Mouse (Mus musculus) naive thymus-derived CD4-positive, alpha-beta T cell, adult 2 months (primary cell): ENCODE data around the gene Bet1l.
A peak's percentile ranks its signal among the peaks of the same experiment; 100 is the strongest.
"Not testable (repeated sequence)": the region's sequence is repeated elsewhere in the genome, so short reads cannot be mapped to it uniquely, and the experiment has no call there.

ENCODE experiments used
- DNase-seq: peaks from one replicate; pipeline ENCODE4 v3.0.0-alpha.2; 2011; ENCODE audit warnings: low read depth

Gene Bet1l

DNA sequence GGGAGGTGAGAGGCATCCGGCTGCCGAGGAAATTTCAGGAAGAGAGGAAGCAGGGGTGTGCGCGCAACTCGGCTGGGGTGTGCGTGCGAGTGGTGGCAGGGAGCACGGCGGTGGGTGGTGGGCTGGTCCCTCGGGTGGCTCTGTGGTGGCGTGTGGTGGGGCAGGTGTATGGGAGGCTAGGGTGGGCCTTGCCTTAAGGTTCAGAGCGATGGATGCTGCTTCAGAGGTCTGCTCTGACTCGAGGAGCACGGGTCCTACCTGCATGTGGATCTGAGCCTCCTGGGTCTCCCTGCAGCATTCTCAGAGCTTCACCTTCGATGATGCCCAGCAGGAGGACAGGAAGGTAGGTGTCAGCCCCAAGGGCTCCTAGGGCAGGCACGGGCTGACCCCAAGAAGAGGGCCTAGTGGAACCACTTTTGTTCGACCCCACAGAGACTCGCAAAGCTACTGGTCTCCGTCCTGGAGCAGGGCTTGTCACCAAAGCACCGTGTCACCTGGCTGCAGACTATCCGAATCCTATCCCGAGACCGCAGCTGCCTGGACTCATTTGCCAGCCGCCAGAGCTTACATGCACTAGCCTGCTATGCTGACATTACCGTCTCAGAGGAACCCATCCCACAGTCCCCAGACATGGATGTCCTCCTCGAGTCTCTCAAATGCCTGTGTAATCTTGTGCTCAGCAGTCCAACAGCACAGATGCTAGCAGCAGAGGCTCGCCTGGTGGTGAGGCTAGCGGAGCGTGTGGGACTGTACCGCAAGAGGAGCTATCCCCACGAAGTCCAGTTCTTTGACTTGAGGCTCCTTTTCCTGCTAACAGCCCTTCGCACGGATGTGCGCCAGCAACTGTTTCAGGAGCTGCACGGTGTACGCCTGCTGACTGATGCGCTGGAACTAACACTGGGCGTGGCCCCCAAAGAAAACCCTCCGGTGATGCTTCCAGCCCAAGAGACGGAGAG is at the start of gene Bet1l:
Gene Bet1l (minus strand): TSS at position 28 of the 956 bp plus-strand sequence.
- DNase-seq: peak; percentile 28

DNA sequence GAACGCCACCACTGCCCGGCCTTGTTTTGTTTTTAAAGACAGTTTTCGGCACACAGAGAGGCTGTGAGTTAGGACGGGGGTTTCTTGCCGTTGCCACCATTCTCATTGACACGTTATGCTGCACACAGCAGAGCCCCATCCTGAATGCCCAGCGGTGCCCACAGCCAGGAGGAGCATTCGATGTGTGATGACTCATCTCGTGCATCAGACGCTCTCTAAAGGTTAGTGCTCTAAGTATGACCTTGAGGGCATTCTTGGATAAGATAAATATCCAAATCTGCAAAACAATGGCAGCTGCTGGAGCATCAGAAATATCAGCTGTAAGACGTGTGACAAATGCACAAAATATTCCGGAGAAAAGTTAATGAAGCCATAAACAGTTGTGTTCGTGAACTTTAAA is 49.8 kb upstream of the Bet1l start:
- no peak for DNase-seq

DNA sequence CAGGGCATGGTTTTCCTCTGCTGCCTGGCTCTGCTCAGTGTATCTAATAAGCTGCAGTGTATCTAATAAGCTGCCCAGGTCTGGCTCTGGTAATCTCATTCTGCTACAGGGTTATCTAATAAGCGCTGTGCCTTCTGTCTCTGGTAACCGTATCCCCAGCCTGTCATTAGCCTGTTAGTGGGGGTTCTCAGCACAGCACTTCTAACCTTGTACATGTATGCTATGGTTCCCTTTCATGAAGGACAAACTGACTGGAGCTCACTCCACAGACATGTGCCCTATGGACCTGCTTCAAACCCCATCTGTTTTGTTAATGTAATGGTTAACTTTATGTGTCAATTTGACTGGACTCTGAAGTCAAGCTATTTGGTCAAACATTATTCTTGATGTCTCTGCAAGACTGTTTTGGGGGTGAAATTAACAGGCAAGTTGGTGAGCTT is 48.3 kb upstream of the Bet1l start:
- no peak for DNase-seq

DNA sequence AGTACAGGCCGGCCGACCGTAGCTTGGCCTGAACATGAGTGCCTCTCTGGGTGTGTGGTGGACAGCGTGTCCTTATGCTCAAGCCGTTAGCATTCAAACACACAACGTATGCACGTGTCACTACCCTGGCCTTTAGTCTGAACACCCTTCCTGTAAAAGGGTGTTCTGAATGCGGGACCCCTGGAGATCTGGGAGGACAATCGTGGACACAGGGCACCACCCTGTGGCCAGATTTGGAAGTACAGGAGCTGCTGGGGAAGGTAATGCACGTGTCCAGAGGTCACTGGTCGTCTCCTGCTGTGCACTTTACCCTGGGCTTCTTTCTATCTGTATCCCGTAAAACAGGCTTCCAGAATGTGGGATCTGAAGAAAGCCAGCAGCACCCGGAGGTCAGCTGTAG is 45.8 kb upstream of the Bet1l start:
- peak; percentile 78 for DNase-seq

DNA sequence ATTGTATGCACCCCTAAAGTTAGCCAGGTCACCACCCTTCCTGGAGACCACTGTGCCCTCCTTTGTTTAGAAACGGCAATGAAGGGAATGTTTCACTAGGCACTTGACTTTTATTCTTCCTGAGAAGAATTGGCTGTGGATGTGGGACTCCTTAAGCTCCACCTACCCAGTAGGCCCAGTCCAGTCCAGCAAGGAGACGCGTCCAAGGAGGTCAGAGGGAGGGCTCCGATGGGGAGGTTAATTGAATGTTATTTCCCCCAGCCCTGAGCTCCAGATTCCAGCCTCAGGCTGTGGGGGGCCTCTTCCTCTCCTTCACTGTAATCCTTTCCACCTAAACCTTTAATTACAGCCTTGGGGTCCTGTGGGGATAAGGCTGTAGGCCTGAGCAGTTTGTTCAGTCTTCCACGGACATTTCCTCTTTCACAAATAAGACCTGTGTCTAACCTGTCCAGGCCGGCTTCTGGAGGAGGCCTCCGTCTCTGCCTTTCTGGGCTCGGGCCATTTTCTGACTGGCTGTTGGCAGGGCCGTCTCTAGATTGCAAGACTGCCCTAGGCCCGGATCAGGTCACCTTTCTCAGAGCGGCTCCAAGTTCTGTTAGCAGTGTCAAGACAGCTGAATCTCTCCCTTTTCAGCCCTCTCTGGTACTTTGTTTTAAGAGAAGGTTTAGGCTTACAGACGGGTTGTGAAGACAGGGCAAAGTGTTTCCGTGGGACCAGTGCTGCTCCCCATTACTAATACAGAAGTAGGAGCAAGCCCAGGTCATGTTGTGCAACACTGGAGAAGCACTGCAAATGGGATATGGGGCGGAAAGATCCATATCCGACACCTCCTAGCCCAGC is 44.9 kb upstream of the Bet1l start:
- DNase-seq: no peak

DNA sequence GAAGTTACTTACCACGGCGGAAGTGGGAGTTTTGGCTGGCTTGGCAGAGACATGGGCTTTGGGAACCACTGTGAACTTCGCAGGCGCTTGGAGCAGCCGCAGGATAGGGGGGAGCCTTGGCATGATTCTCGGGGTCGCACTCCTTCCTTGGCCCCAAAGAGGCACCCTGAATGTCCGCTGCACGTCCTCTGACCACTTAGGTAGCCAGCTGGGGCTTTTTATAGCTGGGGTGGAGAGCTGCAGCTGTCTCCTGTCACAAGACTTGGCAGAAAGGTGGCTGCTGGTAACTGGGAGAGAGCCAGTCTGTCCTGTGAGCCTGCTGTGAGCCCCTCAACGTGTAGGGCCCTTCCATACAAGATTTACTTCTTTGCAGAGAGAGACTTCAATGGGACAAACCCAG is 42.8 kb upstream of the Bet1l start, which contains the start of gene Cox8b:
Gene Cox8b (minus strand): TSS at position 227 of the 400 bp plus-strand sequence.
- DNase-seq: no peak

DNA sequence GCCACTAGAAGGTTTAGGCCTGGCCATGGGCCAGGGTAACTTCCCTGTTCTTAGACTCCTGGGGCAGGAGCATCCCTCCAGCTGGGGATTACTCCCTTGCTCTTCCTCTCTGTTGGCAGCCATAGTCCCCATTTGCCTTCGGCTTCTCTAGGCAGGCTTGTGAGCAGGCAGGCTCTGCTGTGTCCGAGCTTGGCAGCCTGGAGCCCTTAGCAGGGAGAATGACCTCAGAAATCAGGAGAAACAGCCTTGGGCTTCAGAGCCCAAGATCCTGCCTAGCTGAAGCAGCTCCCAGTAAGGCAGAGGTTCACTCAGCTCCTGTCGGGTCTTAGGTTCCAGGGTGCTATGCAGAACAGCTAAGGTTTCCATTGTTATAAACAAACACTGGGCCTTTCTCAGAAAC is 41.7 kb upstream of the Bet1l start:
- no peak for DNase-seq

DNA sequence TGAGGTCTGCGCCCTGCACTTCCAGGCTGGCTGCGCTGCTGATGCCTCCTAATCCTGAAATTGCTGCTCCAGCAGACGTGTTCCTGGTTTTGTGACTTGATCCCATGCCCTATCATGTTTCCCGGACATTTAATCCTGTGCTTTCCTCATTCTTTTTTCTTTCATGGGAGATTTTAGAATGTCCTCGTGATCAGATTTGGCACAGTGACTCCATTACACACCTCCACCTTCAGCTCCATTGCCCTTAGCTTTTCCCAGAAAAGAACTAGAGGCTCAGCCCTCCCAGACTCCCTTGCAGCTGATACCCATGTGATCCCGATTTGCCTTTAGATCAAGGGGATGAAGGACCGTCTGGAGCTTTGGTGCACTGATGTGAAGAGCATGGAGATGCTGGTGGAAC is 40.5 kb upstream of the Bet1l start:
- DNase-seq: no peak

DNA sequence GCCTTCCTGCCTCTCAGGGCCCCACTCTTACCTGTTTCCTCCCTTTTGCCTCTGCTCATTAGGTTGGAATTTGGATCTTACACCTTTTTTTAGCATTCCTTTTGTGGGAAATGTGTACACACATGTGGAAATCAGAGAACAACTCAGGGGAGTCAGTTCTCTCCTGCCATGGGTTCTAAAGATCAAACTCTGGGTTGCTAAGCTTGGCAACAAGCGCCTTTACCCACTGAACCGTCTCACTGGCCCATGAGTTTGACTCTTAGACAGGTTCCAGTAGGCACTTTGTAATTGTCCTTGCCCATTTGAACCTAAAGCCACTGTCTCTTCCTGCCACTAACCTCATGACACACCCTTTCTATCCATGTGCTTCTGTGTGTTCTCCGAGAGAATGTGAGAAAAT is 37.2 kb upstream of the Bet1l start:
- DNase-seq: no peak

DNA sequence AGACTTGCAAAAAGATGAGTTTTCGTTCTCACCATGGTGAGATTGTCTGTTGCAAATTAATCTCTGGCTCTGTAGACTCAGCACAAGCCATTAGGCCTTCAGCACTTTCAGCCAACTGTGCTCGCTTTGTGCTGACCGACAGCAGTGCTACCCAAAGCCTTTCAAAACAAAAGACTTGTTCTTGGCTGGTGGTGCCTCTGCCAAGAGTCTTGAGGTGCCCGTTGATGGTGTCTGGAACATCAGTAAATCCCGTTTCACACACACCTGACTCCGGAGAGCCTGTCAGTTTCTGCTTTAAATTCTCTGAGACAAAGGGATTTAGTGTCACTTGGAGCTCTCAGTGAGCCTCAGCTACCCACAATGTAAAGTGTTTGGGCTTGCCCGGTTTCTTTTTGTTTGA is 36.7 kb upstream of the Bet1l start:
- no peak for DNase-seq

DNA sequence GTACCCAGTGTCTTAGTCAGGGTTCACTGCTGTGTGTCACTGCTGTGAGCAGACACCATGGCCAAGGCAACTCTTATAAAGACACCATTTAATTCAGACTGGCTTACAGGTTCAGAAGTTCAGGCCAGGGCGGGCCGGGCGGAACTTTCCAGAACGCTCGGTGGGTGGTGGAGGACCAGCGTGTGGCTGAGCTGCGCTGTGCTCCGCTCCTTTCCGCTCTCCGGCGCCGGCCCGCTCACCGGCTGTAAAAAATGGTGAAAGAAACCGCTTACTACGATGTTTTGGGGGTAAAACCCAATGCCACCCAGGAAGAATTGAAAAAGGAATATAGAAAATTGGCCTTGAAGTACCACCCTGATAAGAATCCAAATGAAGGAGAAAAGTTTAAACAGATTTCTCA is 33.3 kb upstream of the Bet1l start:
- not testable (repeated sequence) for DNase-seq

DNA sequence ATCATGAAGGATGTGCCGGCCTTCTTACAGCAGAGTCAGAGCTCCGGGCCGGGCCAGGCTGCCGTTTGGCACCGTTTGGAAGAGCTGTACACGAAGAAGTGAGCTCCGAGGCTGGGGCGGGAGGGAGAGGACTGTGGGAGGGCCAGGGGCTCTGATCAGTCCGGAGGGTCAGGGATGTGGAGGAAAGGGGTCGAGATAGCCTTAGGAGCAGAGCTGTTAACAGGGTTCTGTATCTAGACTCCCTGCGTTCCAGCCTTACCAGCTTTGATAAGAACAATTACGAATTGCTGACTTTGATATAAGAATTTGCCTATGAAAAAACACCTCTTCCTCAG is 25.1 kb upstream of the Bet1l start:
- no peak for DNase-seq

DNA sequence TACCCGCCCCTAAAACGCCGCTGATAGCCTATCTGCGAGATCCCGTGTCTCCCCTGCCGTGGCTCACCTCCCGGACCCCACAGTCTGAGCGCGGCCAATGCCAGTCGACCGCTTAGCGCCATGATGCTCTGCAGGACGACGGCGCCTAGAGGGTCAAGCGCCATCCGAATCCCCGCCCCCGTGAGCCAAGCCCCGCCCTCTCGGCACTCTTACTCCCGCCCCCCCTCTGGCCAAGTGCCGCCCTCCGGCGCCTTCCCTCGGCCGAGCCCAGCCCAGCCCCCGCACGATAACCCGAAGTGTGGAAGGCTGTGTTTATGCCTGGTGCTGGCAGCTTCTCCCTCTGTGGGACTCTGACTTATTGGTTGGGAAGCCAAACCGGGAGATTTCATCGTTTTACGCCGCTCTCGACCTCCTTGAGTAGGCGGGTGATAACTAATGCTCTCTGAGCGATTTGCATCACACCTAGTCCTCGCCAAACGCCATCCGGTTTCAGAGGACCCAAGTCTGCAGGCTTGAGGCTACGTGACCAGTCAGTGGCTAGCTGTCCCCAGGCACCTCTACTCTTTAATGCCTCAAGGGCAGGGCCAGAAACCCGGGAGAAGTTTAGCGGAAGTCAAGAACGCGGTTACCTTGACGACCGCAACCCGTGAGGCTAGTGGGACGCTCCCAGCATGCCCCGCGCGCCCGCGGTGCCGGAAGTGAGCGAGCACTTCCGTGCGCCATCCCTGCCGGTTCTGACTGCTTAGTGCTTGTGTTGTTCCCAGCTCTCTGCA is 24.5 kb upstream of the Bet1l start, which contains the start of the genes Psmd13 and Sirt3:
Gene Psmd13 (plus strand): TSS at position 273 of the 773 bp plus-strand sequence.
Gene Sirt3 (minus strand): TSS at position 614 of the 773 bp plus-strand sequence.
- DNase-seq: peak; percentile 94

DNA sequence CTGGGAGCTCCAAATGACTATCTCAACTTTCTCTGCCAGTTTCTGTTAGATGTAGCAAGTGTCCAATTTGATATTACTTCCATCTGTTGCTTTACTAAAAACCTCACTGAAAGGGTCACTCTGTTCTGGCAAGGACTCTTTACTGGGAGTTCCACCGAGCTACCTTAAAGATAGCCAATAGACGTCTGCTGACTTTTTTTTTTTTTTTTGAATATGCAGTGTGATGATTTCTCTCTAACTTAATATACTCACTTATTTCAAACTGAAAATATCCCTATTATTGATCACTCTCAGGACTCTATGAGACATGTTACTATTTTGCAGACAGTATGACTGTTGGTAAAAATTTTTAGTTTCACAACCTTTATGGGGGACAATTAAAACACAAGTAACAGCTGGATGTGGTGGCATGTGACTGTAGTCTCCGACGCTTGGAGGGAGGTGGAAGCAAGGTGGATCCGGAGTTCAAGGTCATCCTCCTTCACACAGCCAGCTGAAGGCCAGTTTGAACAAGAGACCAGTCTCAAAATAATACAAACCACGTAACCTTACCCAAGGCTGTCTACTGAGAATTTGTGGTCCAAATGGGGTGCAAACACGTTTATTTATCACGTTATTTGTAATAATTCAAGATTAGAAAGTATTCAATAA is 23.6 kb upstream of the Bet1l start:
- no peak for DNase-seq

DNA sequence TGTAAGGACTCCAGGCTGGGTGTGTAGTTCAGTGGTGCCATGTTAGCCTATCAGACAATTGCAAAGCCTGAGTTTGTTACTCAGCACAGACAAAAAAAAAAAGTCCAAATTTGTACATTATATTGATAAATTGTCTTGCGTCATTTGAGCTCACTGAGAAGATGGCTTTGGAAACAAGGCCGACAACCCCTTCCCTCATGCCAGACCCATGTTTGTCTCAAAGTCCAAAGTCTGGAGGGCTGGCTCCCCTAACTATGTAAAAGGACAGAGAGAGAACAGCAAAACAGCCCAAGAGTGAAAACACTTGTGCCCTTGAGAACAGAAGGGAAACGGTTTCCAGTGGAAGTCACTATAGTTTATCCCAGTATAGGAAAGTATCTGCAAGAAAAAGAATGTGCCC is 23.0 kb upstream of the Bet1l start:
- no peak for DNase-seq

DNA sequence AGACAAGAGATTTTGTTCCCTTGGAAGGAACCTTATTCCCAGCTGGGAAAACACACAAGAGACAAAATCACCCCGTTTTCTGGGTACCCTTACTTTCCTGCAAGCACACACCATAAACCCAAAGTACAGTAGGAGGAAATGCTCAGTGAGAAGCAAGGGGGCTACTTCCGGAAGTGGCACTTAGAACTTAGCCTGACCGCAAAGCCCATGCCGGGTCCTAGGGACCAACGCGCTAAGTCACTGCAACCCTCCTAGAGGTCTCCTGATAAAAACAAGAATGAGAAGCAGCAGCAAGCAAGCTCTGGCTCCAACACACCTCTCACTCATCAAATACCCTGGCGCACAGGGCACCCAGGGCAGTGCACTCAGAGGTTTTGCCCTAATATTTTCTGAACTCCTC is 22.0 kb upstream of the Bet1l start:
- DNase-seq: no peak

DNA sequence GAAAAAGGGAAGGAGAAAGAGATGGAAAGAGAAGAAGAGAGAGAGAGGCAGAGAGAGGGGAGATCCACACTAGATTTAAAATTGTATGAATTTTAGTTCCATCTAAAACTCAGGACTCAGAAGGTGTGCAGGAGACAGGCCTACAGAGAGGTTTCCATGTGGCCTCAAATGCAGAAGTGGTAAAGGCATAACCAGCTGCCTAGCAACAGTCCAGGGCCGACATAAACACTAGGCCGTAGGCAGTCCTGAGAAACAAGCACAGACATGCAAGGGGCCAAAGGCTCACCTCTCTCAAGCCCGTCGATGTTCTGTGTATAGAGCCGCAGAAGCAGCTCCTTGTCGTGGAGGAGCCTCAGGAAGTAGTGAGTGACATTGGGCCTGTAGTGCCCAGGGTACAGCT is 20.0 kb upstream of the Bet1l start:
- no peak for DNase-seq

DNA sequence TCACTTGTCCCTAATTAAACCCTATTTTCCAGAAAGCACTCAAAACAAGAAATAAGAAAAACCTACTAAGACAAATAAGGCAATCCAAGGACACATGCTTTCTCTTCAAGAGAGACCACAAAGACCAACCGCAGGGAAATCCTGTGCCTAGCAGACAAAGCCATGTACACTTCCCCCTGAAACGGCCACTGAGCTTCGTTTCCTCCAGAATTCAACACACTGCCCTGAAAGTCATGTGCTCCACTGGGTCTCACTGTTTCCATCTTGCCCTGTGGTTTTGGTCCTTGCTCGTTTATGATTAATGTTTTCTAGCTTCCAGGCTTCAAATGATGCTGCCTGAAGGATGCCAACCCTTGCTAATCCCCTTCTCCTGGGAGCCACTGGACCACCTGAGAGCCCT is 16.8 kb upstream of the Bet1l start:
- DNase-seq: no peak

DNA sequence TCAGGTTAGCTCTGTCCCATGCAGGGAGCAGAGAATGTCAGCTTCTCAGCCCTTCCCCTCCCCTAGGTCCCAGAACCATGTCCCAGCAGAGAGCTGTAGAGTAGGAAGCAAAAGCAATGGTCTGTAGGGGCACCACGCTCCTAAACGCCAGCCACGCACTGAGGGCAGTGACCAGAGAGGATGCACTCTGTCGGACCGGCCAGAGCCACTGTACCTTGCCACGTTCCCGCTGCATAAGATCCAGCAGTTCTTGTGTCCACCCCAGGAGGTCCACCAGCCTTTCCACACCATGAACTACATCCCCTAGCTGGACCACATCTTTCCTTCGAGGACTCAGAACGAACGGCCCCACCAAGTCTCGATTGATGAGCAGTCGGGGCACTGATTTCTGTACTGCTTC is 7.4 kb upstream of the Bet1l start:
- no peak for DNase-seq

DNA sequence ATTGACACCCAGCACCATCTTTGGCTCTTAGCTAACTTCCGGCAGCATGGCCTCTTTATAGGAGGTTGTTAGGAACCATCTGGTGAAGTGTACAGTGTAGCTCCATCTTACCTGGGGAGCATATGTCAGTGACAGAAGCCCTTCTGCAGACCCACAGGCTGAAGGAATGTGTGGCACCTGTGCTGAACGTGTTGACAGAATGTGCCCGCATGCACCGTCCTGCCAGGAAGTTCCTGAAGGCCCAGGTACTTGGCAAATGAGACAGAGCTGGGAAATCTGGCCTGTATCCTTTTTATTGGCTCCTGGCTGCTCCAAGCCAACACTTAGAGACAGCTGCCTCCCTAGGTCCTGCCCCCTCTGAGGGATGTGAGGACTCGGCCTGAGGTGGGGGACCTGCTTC is 3.4 kb upstream of the Bet1l start:
- DNase-seq: no peak

DNA sequence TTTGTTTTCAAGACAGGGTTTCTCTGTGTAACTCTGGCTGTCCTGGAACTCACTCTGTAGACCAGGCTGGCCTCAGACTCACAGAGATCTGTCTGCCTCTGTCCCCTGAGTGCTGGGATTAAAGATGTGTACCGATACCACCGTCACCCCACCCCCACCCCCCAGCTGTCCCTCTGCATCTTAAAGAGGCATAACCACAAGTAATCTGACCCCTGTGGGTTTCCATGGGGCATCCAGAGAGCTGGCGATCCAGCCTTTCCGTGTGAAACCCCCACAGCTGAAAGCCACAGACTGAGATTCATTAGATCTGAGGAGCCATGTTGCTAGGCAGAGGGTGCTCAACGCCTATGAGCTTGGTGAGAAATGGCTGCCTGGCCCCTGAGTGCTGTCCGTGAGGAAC is 2.6 kb upstream of the Bet1l start:
- DNase-seq: no peak

DNA sequence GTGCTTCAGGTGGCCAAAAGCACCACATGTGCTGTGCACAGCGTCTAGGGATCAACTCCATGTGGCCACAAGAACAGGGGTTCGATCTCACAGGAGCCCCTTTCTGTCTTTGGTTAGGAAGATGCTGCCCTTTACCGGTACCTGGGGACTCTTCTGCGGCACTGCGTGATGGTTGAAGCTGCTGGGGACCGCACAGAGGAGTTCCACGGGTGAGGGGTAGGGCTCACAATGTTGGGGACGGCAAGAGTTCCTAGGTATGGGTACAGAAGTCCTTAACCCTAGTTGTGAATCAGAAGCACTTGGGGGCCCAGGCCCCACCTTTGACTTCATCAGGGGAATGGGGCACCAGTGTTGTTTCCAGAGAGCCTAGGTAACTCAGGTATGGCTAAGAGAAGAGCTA is 1.4 kb upstream of the Bet1l start:
- no peak for DNase-seq
